Mouse (Mus musculus) C2C12 (cell line): ENCODE measurements at regions not wholly inside any gene's neighbourhood (a gene's known extent, or its start where the extent isn't known, plus 50 kb on each side); places are given as distances from the start of the nearest gene placed in this dataset.

Experiments used
- H3K27me3 ChIP-seq: one replicate; pipeline ENCODE4 v1.6.1; 2011; ENCODE audit not compliant: control insufficient read depth, insufficient read depth, insufficient read length
- H3K36me3 ChIP-seq: one replicate; pipeline ENCODE4 v1.6.1; 2011; ENCODE audit not compliant: control insufficient read depth, insufficient read depth
- H3K4me3 ChIP-seq: one replicate; pipeline ENCODE4 v1.5.1; 2011; ENCODE audit warnings: mild to moderate bottlenecking, control low read depth; ENCODE audit not compliant: poor library complexity, insufficient read depth, severe bottlenecking
- H3K79me2 ChIP-seq: one replicate; pipeline ENCODE4 v1.6.1; 2011; ENCODE audit not compliant: control insufficient read depth, insufficient read depth
- H3K79me3 ChIP-seq: one replicate; pipeline ENCODE4 v1.6.1; 2011; ENCODE audit warnings: low read depth, control low read depth
- H3ac ChIP-seq: one replicate; pipeline ENCODE3; 2011; ENCODE audit warnings: low read depth; ENCODE audit not compliant: control insufficient read depth, insufficient read length
- CEBPB ChIP-seq: IDR thresholded peaks from one replicate; pipeline ENCODE4 v1.6.1; 2011; ENCODE audit warnings: low read depth, mild to moderate bottlenecking, control low read depth, moderate library complexity
- CTCF ChIP-seq: IDR thresholded peaks from one replicate; pipeline ENCODE4 v1.5.1; 2011; ENCODE audit not compliant: control insufficient read depth, insufficient read depth, insufficient read length
- FOSL1 ChIP-seq: IDR thresholded peaks from one replicate; pipeline ENCODE4 v1.8.0; 2011; ENCODE audit warnings: mild to moderate bottlenecking, low read length; ENCODE audit not compliant: poor library complexity, insufficient read depth, severe bottlenecking
- MAX ChIP-seq: IDR thresholded peaks from one replicate; pipeline ENCODE4 v1.6.1; 2011; ENCODE audit warnings: mild to moderate bottlenecking, control low read depth
- MYOD1 ChIP-seq: IDR thresholded peaks from one replicate; pipeline ENCODE4 v1.6.1; 2011; ENCODE audit warnings: low read depth; ENCODE audit not compliant: control insufficient read depth, insufficient read length
- MYOG ChIP-seq: IDR thresholded peaks from one replicate; pipeline ENCODE4 v1.6.1; 2011; ENCODE audit not compliant: control insufficient read depth, insufficient read length; ENCODE audit errors: extremely low read depth
- USF1 ChIP-seq: IDR thresholded peaks from one replicate; pipeline ENCODE4 v1.6.1; 2011; ENCODE audit warnings: low read depth, mild to moderate bottlenecking, control low read depth, moderate library complexity

- Histone ChIP-seq H3K79me3 (no peaks in the 10 kb centered on the region), H3K79me2 (no peaks in the 10 kb centered on the region), H3K27me3 (no peaks in the 10 kb centered on the region), H3ac (no peak overlapping the region), H3K4me3 (no peak overlapping the region), H3K36me3 (no peaks in the 10 kb centered on the region)
- no peak for TF ChIP-seq USF1
Observed at GRCm38 (mm10) chr19:21941720-21942119, 163.6 kb downstream of the Cemip2 start.

GRCm38 (mm10) chr19:21942286-21942685 lies 164.1 kb downstream of the Cemip2 start:
- TF ChIP-seq MAX, result no peak
- TF ChIP-seq FOSL1, result no peak
- no peak for TF ChIP-seq MYOG
- no peak for TF ChIP-seq CTCF
- TF ChIP-seq USF1, result no peak
- no peak for TF ChIP-seq MYOD1
- no peak for TF ChIP-seq CEBPB
- H3ac ChIP-seq, result no peak overlapping the region
- H3K27me3 ChIP-seq, result no peaks in the 10 kb centered on the region
- no peaks in the 10 kb centered on the region for H3K36me3 ChIP-seq
- H3K79me2 ChIP-seq, result no peaks in the 10 kb centered on the region
- no peak overlapping the region for H3K4me3 ChIP-seq
- no peaks in the 10 kb centered on the region for H3K79me3 ChIP-seq

- Histone ChIP-seq H3ac (no peak overlapping the region), H3K36me3 (no peaks in the 10 kb centered on the region), H3K79me2 (no peaks in the 10 kb centered on the region), H3K4me3 (no peak overlapping the region), H3K27me3 (no peaks in the 10 kb centered on the region), H3K79me3 (no peaks in the 10 kb centered on the region)
- TF ChIP-seq MYOD1 (no peak), MAX (no peak), FOSL1 (no peak), CEBPB (no peak), USF1 (no peak), MYOG (no peak), CTCF (no peak)
Observed at GRCm38 (mm10) chr19:21943407-21943806, 165.3 kb downstream of the Cemip2 start.

GRCm38 (mm10) chr19:21946262-21946922 lies 168.2 kb downstream of the Cemip2 start:
- Histone ChIP-seq H3ac (no peak overlapping the region), H3K79me2 (no peaks in the 10 kb centered on the region), H3K36me3 (no peaks in the 10 kb centered on the region), H3K27me3 (no peaks in the 10 kb centered on the region), H3K4me3 (no peak overlapping the region), H3K79me3 (no peaks in the 10 kb centered on the region)
- TF ChIP-seq USF1 (peak; percentile 99), MYOD1 (peak; percentile 10), FOSL1 (peak; percentile 7), MAX (no peak), CTCF (no peak), MYOG (no peak), CEBPB (no peak)

GRCm38 (mm10) chr19:21948030-21948429 lies 169.9 kb downstream of the Cemip2 start:
- TF ChIP-seq USF1 (no peak), MYOD1 (no peak), FOSL1 (no peak), CEBPB (no peak), MAX (no peak), CTCF (no peak), MYOG (no peak)
- no peaks in the 10 kb centered on the region for H3K27me3 ChIP-seq
- no peaks in the 10 kb centered on the region for H3K79me3 ChIP-seq

GRCm38 (mm10) chr19:21962635-21963034 lies 176.2 kb upstream of the Trpm3 start:
- H3K4me3 ChIP-seq, result no peak overlapping the region
- no peaks in the 10 kb centered on the region for H3K79me3 ChIP-seq
- no peaks in the 10 kb centered on the region for H3K27me3 ChIP-seq
- H3K79me2 ChIP-seq, result no peaks in the 10 kb centered on the region
- H3ac ChIP-seq, result no peak overlapping the region
- no peak for TF ChIP-seq MYOG
- no peak for TF ChIP-seq MAX
- no peaks in the 10 kb centered on the region for H3K36me3 ChIP-seq

More at GRCm38 (mm10) chr19:21948030-21948429, 169.9 kb downstream of the Cemip2 start:
- H3K79me2 ChIP-seq, result no peaks in the 10 kb centered on the region
- H3K36me3 ChIP-seq, result no peaks in the 10 kb centered on the region
- H3ac ChIP-seq, result no peak overlapping the region
- no peak overlapping the region for H3K4me3 ChIP-seq
